Mouse (Mus musculus) layer of hippocampus, adult 9-11 months (tissue): ENCODE measurements at regions not wholly inside any gene's neighbourhood (a gene's known extent, or its start where the extent isn't known, plus 50 kb on each side); places are given as distances from the start of the nearest gene placed in this dataset.

ENCODE experiments used
- DNase-seq: peaks from one replicate; pipeline ENCODE4 v3.0.0; 2022

DNA sequence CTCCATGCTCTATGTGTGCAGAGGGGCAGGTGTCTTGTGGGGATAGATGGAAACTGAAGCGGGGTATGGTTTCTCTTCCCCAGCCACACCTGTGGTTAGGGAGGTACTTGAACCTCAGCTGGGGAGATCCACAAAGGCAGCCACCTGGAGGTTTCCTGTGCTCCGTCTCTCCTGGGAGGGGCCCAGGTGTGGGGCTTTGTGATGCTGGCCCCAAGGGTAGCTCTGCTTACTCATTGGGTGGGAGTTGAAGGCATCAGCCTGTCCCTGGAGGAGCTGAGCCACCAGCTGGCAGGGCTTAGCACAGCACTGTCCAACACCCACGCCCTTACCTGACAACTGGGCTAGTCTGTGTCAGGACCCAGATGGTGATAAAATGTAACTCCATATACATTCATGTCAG lies 81.4 kb downstream of the Lhx2 start:
- DNase-seq: no peak

DNA sequence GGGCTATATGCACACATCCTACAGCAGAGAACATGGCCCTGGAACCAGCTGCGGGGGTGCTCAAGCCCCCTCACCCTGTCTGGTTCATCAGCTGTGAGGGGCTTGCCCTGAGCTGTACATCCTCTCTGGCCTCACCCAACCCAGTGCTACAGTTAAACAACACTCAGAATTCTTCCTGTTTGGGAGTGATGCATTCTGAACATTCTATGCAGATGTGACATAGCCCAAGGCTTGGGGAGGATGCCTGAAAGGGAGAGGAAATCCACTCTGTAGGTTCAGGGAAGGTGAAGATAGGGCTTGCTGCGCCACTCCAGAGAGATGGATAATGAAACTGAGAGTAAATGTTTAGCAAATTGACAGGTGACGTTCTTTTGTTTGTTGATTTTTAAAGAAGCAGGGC lies 83.3 kb downstream of the Lhx2 start:
- no peak for DNase-seq

DNA sequence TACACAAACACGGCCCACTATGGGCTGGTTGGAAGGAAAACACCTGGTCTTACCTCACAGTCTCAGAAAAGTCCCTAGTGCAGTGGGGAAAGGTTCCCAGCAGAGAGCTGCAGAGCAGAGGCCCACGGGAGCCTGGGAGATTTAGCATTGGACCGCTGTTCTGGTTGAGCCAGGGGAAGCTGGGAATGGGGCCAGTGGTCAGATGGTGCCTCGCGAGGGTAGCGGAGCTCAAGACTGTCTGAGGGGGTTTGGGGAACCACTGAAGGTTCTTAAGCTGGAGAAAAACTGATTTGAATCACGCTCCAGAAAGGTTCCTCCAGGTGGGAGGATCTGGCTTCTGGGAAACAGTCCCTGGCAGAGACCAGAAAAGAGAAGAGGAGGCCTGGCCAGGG lies 84.8 kb downstream of the Lhx2 start:
- DNase-seq: no peak

DNA sequence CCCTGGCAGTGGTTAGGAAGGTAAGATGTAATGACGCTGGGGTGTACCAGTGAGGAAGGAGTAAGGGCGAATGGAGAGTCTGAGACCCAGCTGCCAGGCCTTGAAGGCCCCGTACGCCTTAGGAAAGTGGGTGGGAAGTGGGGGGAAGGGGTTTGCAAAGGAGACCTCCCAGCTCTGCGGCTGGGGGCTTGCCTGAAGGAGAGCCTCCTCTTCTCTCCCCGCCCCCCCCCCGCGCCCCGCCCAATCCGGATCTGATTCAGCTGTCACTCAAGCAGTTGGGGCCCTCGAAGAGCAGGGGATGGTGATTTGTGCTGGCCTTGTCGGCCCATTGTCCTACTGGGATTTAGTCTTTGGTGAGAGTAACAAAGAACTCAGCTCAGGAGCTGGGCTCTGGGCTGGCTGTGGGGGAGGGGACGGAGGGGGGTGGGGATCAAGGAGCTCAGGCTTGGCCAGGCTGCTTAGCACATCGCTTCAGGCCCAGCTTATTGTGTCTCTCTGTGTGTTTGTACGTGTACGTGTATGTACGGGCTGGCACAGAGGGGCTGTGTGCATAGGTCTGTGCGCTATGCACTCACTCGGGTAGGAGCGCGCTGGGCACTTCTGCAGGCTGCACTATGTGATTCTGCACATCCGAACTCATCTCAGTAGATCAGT lies 85.3 kb downstream of the Lhx2 start:
- DNase-seq: no peak

DNA sequence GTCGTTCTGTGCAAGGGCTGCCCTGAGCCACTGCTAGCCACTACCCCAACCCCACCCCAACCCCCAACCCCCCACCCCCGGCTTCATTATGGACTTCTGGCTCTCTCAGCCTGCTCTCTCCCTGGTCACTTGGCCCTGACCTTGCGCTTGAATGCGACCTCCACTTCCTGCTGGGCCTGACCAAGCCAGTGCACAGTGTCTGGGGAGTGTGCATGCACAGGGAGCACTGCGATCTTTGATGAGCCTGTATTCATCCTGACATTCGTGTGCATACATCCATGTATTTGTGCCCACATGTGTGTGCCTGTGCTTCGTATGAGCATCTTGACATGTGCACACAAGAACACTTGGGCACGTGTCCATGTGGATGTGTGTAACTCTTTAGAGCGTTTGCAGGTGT lies 85.9 kb downstream of the Lhx2 start:
- no peak for DNase-seq

DNA sequence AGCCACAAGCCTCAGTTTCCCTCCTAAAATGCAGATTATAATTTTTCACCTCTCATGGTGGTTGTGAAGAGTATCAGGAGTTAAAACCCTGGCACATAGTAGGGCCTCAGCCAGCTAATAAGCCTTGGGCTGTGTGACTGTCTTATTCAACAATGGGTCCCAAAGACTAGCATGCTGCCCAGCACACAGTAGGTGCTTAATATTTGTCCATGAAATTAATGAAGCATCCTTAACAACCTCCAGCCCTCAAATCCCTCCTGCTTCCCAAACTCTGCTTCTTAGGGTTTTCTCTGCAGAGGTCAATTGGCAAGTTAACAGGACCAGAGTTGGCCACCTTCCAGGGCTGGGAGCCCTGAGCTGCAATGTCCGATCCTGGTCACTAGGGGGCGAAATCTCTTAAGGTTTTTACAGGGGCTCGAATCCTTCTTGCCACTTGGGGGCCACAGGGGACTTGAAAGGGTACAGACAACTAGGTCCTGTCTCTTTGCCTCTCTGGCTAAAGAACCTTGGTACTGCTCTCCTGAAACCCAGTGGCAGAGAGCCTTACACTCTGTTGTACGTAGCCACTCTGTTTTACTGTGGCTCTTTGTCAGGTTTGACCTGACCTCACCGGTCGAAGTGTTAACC lies 81.6 kb upstream of the Nek6 start:
- DNase-seq: peak; percentile 42

DNA sequence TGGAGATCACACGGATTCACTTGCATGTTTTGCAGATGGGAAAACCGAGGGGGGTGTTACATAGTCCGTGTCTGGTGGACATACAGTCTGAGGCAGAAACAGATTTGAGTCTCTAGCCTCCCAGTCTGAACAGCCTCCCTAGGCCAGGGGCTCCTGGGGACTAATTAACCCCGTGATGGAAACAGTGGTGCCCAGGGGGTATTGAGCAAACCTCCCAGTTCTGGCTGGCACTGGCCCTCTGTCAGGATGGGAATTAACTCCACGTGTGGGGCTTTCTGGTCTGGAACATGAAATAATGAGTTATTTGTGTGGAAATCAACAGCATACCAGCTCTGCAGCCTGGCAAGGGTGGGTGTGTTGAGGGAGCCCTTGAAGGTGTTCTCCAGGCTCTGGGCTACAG lies 79.9 kb upstream of the Nek6 start:
- DNase-seq: no peak

DNA sequence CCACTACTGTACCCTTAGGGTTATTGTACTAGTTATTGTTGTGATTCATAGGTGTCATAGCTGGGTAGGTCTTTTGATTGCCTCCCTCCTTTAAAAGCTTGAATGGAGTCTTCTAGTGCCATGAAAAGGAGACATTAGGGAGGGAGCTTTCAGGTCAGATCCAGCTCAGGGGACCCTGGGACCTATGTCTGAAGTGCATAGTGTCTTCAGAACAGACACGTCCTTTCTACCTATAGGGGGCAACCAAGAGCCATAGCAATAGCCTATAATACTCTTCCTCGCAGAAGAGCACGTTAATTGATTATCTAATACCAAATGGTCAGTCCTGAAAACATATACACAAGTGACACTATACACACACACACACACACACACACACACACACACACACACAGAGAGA lies 77.7 kb upstream of the Nek6 start:
- no peak for DNase-seq

DNA sequence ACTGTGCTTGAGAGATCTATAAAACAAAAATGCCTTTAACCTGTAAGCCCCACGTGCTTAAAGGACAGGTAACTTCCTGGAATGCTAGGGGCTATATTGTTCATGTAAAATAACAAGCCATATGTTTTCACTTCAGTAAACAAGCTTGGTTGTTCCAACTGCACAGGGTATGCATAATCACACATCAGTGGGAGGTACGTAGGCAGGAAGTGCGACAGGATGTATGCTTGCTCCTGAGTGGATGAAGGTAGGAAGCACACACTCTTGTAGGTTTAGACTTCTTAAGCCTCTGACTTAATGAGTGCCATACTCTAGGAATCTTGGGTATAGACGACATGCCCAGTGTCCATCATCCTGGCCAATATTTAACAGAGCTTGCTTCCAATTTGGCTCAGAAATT lies 74.7 kb upstream of the Nek6 start:
- no peak for DNase-seq

DNA sequence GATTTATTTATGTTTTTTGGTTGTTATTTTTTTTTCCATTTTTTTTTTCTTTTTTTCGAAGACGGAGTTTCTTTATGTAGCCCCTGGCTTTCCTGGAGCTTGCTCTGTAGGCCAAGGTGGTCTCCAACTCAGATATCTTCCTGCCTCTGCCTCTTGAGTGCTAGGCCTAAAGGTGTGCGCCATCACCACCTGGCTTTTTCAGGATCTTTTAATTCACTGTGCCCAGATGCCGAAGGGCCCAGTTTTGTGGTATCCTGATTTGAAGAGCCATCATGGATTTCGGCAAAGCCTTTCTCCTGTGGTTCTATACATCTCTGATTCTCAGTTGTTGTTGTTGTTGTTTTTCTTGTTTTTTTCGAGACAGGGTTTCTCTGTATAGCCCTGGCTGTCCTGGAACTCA lies 72.3 kb upstream of the Nek6 start:
- no peak for DNase-seq

DNA sequence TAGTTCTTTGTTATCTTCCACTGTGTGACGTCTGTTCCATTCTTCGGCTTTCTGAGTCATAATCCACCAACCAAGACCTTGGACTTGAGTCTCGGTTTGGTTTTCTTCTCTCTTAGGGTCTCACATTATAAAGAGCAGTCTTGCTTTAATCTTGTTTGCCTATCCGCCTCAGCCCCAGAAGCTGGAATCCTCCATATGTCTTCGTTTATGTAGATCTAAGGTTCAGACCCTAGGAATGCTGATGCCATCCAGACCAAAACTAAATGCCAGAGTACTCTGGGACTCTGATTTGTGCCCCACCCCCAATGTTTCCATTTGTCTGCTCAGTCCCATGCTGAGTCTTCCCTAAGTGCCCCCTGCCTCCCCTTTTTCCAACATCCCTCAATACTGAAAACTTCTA lies 71.5 kb upstream of the Nek6 start:
- DNase-seq: no peak

DNA sequence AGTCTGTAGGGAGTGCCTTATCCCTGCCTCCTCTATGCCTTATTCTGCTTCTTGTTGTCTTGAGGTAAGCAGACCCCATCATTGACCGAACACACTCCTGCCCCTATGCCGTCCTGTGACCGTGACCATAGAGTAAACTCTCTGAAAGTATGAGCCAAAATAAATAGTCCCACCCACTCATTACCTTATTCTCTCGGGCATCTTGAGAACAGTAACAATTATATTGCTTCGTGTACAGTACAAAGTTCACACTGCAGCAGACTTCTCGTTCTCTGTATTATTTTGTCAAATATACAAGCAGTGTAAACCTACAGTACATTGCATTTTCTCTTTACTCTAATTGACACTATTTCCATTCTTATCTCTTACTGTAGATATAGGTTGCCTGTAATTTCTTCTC lies 62.4 kb upstream of the Nek6 start:
- no peak for DNase-seq

DNA sequence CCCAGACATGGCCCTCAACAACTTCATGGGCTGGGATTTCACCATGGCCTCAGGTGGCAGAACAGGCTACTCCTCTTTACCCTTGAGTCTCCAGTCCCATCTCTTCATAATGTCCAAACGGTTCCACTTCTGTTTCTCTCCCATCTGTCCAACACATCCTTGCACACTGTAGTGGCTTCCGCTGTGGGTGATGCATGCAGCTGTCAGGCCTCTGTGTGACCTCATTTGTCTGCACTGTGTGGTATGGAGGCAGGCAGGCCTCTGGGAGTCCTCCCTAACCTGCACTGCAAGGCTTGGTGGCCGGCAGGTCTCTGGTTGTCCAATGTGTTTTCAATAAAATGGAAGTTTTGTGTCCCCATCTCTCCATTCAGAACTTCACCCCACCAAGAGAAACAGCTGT lies 54.9 kb upstream of the Nek6 start:
- no peak for DNase-seq

DNA sequence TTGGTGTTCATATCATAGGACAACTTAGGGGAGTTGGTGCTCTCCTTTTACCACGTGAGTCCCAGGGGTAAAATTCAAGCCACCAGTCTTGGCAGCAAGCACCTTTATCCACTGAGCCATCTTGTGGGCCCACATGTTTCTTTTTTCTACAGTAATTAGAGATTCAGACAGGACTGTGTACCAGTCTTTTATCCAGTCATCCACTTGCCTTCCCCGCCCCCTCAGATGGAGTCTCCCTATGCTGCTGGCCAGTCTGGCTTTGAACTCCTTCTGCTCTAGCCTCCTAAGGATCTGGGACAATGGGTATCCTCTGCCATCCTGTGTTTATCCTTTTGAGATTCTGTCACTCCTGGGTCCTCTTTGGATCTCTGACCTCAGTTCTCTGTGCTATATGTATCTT lies 51.1 kb upstream of the Nek6 start:
- DNase-seq: no peak

DNA sequence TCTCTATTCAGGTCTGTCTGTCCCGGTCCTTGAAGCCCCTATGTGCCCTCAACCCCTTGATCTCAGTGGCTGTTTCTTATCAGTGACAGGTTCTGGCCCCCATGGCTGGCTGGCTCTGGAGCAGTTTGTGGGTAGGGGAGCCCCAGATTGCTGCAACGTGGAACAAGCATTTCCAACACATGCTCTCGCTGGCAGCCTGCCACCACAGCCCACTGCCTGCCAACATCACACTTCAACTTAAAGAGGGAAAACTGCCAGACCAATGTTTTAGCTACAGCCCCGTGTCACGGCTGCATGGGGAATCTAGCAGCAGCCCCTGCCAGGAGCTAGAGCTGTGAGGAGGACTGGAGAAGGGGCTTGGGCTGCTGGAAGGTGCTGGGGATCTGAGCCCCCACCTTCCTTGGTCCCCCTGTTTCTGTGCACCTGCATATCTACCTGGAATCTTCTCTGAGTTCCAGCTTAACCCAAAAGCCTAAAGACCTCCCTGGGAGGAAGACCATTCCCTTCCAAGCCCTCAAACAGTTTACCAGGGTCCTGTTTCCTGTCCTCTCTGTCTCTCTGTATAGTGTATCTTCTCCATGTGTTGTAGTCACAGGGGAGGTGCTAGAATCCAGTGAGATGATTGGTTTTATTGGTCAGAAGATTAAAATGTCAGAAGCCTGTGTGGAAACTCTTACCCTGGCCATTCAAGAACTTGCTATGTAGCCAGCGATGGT lies 50.5 kb upstream of the Nek6 start:
- DNase-seq: peak; percentile 77
